Mouse (Mus musculus) embryonic fibroblast, embryonic 13.5 days (primary cell): ENCODE data around the gene Zfp771. TPM values are rescaled to one million over a fixed set of nuclear protein-coding genes. Genes with fewer than 3 reads are reported as not detected.
A peak's percentile ranks its signal among the peaks of the same experiment; 100 is the strongest.
"Not testable (repeated sequence)": the region's sequence is repeated elsewhere in the genome, so short reads cannot be mapped to it uniquely, and the experiment has no call there.

ENCODE experiments used
- H3K27ac ChIP-seq: 2 replicates; pipeline ENCODE4 v1.5.1; 2012; ENCODE audit warnings: low read length, control low read depth, inconsistent platforms; ENCODE audit not compliant: insufficient read depth
- H3K4me1 ChIP-seq: 2 replicates; pipeline ENCODE4 v1.6.1; 2011; ENCODE audit warnings: low read length; ENCODE audit not compliant: control insufficient read depth, insufficient read depth
- H3K4me3 ChIP-seq: 2 replicates; pipeline ENCODE4 v1.5.1; 2011; ENCODE audit warnings: mild to moderate bottlenecking, control low read depth, low read length; ENCODE audit not compliant: insufficient read depth
- CTCF ChIP-seq: IDR thresholded peaks from 2 replicates; pipeline ENCODE4 v1.5.1; 2011; ENCODE audit warnings: mild to moderate bottlenecking, control low read depth, low read length, moderate library complexity, borderline replicate concordance; ENCODE audit not compliant: insufficient read depth
- POLR2A ChIP-seq: IDR thresholded peaks from 2 replicates; pipeline ENCODE4 v1.6.1; 2011; ENCODE audit warnings: low read depth, mild to moderate bottlenecking, control low read depth, low read length, moderate library complexity
- polyA plus RNA-seq: library from polyadenylated mRNA; stranded (reverse); fragments of >200 nt; gene quantifications from 2 replicates; pipeline ENCODE4 v1.2.4, GENCODE M21; 2011; ENCODE audit warnings: low read depth; ENCODE audit not compliant: missing spikeins, insufficient read length

Zfp771 gene
- polyA plus RNA-seq, 1 experiment = 21.3 TPM

DNA sequence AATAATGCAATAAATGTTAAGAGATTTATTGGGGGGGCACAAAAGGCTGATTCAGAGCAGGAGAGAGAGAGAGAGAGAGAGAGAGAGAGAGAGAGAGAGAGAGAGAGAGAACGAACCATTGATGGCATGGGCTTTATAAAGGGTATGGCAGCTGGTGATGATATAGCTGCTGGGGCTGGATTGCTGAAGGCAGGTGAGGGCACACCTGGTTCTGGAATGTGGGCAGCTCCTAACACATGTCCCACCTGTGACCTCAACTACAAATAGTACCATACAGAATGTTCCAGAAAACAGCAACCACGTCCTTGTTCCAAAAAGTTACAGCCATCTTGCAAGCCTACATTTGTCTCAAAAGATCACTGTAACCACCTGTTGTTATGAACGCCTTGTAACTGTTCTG, 12.7 kb upstream of the Zfp771 start:
- H3K27ac ChIP-seq = no peak overlapping the region
- TF ChIP-seq CTCF (no peak), POLR2A (no peak; the same call in 1 of the 2 replicates)
- H3K4me3 ChIP-seq = peak overlapping the region; percentile 89
- peaks cover 2% of the 10 kb centered on the region; the same call in 1 of the 2 replicates for H3K4me1 ChIP-seq

GRCm38 (mm10) chr7:127231826-127232621, 12.1 kb upstream of the Zfp771 start:
- H3K27ac ChIP-seq = peak overlapping the region; percentile 88
- peak overlapping the region; percentile 89 for H3K4me3 ChIP-seq
- H3K4me1 ChIP-seq = peaks cover 2% of the 10 kb centered on the region; the same call in 1 of the 2 replicates
- no peak for TF ChIP-seq POLR2A

DNA sequence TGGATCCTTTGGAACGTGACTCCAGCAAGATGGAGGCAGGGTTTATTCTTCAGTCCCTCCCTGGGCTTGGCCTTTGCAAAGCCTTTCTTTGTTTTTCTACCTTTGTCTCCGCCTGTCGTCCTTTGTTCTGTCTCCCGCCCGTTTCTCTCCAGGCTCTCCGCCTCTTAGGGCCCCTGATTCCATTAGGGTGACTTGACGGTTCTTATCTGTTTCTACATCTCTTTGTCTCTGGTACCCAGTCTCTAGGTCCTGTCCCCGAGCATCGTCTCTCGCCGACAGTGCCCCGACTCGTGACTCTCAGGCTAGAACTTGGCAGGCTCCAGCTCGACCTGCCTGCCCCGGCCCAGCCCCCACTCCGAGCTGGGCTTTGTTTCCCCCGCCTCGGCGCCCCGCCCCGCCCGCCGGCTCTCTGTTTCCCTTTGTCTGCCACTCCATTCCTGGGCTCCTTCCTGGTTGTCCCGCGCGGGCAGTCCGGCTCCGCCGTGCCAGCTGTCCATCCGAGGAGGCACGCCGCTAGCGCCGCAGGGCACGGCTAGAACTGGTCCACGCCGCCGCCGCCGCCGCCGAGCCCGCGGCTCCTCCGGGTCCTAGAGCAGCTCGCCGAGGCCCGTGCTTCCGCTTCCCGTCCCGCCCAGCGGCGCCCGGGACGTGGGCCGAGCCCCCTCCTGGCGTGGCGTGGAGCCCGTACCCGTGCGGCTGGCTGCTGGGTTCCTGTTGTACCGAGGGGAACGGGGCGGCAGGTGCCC, 11.3 kb upstream of the Zfp771 start, which contains the start of the genes Zfp553 and Sept1:
TSS of gene Zfp553 (plus strand) at position 440 of the 746 bp plus-strand sequence.
TSS of gene Sept1 (minus strand) at position 509 of the 746 bp plus-strand sequence.
- TF ChIP-seq CTCF (no peak), POLR2A (peak; percentile 80)
- peaks cover 2% of the 10 kb centered on the region; the same call in 1 of the 2 replicates for H3K4me1 ChIP-seq
- peak within 1 kb of the TSS; percentile 88 for H3K27ac ChIP-seq

DNA sequence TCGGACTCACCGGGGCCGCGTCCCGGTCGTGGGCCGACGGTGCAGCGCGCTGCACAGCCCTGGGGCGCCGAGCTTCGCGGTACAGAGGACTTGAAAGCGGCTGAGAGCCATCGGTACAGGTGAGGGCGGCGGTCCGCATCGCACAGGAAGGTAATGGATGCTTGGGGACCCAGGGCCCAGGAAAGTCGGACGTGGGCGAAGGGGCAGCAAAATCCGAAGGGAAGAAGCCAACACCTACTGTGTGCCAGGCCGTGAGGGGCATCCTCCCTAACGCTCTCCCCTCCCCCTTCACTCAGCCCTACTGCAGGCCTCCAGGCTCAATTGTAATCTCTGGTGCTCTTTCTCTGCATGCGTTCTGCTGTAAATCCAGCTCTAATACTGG, 10.7 kb upstream of the Zfp771 start:
- peak overlapping the region; percentile 89 for H3K4me3 ChIP-seq
- H3K4me1 ChIP-seq = peaks cover 2% of the 10 kb centered on the region; the same call in 1 of the 2 replicates
- H3K27ac ChIP-seq = peak overlapping the region; percentile 62
- TF ChIP-seq CTCF (no peak), POLR2A (no peak)

More for the DNA sequence above, 11.3 kb upstream of the Zfp771 start, which contains the start of the genes Zfp553 and Sept1:
- H3K4me3 ChIP-seq = peak within 1 kb of the TSS; percentile 89

GRCm38 (mm10) chr7:127233765-127234164, 10.3 kb upstream of the Zfp771 start:
- peak overlapping the region; percentile 62 for H3K27ac ChIP-seq

DNA sequence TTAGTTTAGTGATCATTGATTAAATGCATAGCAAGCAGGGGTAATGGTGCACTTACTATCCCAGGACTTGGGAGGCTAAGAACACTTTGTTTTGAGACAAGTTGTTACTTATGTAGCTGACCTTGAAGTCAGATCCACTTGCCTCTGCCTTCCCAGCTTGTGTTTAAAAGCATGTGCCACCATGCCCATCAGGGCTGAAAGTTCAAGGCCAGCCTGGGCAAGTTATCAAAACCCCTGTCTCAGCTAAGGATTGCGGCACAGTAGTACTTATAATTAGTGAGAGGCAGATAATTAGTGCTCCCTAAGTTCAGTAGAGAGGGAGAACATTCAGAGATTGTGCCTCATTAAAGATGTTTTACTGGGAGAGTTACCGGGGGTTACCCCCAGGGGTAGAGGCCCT, 9.3 kb upstream of the Zfp771 start:
- TF ChIP-seq POLR2A (no peak), CTCF (no peak)
- H3K4me3 ChIP-seq = no peak overlapping the region

More at GRCm38 (mm10) chr7:127233765-127234164, 10.3 kb upstream of the Zfp771 start:
- Histone ChIP-seq H3K4me1 (peaks cover 2% of the 10 kb centered on the region; the same call in 1 of the 2 replicates), H3K4me3 (peak overlapping the region; percentile 89)
- no peak for TF ChIP-seq CTCF
- TF ChIP-seq POLR2A = no peak

GRCm38 (mm10) chr7:127243361-127243867, 660 bp upstream of the Zfp771 start:
- H3K4me3 ChIP-seq = peak overlapping the region; percentile 38; the same call in 1 of the 2 replicates
- H3K4me1 ChIP-seq = peaks cover 8% of the 10 kb centered on the region
- peak overlapping the region; percentile 93 for H3K27ac ChIP-seq
- TF ChIP-seq POLR2A (no peak), CTCF (no peak)

More for the DNA sequence above, 9.3 kb upstream of the Zfp771 start:
- H3K4me1 ChIP-seq = peaks cover 2% of the 10 kb centered on the region; the same call in 1 of the 2 replicates
- no peak overlapping the region for H3K27ac ChIP-seq

- Histone ChIP-seq H3K27ac (peak overlapping the region; percentile 91), H3K4me3 (peak overlapping the region; percentile 90), H3K4me1 (peaks cover 8% of the 10 kb centered on the region)
- TF ChIP-seq POLR2A = peak; percentile 72; the same call in 1 of the 2 replicates
- TF ChIP-seq CTCF = no peak
Observed at GRCm38 (mm10) chr7:127244658-127245510, 810 bp downstream of the Zfp771 start.

- not testable (repeated sequence) for H3K4me3 ChIP-seq, H3K4me1 ChIP-seq, H3K27ac ChIP-seq
Observed at GRCm38 (mm10) chr7:127250511-127250910, 6.4 kb downstream of the Zfp771 start.
